Mouse (Mus musculus): ENCODE results near the gene Gm18596.
A peak's percentile ranks its signal among the peaks of the same experiment; 100 is the strongest.
"Not testable (repeated sequence)": the region's sequence is repeated elsewhere in the genome, so short reads cannot be mapped to it uniquely, and the experiment has no call there.

GRCm38 (mm10) chr10:77752312-77752711 is 9.9 kb upstream of the Gm18596 start:
- TF ChIP-seq CTCF (IDR thresholded peaks at IDR 0.05; ENCODE audit: low read depth) = 0 out of 2 replicates have a peak, but pooled peaks have one; percentile 21
- not testable (repeated sequence) for TF ChIP-seq EP300 (optimal IDR thresholded peaks at IDR 0.05)
